Mouse (Mus musculus): ENCODE data around the gene Fermt2. TPM values are rescaled to one million over a fixed set of nuclear protein-coding genes. Genes with fewer than 3 reads are reported as not detected.
"Not testable (repeated sequence)": the region's sequence is repeated elsewhere in the genome, so short reads cannot be mapped to it uniquely, and the experiment has no call there.

The Fermt2 gene
- polyA plus RNA-seq, 1 experiment from 2014 or later: 229 TPM

- ATAC-seq (replicated peaks; ENCODE audit: extremely low read depth, insufficient read depth, low FRiP score): no peak
- H3K4me3 ChIP-seq (ENCODE audit: low read length): no peak overlapping the region
- no peak overlapping the region for H3K9ac ChIP-seq (ENCODE audit: low read length)
- H3K4me2 ChIP-seq (ENCODE audit: low read depth, low read length): no peak overlapping the region
- H3K4me1 ChIP-seq (ENCODE audit: control insufficient read depth, insufficient read depth, low read length): peaks cover 17% of the 10 kb centered on the region
- H3K36me3 ChIP-seq (ENCODE audit: control insufficient read depth, insufficient read depth): peaks cover 43% of the 10 kb centered on the region
- 42% methylated on average over 3 of the region's 3 CpGs for WGBS
- no peaks in the 10 kb centered on the region for H3K9me3 ChIP-seq (replicated peaks; ENCODE audit: control insufficient read depth, low read length)
- H3K27ac ChIP-seq (ENCODE audit: low read length): peak overlapping the region; percentile 33; the same call in 1 of the 2 replicates
- H3K27me3 ChIP-seq (ENCODE audit: control insufficient read depth, insufficient read depth, low read length): no peaks in the 10 kb centered on the region
These were observed 51.4 kb downstream of the Fermt2 start for GRCm38 (mm10) chr14:45478515-45478914.

DNA sequence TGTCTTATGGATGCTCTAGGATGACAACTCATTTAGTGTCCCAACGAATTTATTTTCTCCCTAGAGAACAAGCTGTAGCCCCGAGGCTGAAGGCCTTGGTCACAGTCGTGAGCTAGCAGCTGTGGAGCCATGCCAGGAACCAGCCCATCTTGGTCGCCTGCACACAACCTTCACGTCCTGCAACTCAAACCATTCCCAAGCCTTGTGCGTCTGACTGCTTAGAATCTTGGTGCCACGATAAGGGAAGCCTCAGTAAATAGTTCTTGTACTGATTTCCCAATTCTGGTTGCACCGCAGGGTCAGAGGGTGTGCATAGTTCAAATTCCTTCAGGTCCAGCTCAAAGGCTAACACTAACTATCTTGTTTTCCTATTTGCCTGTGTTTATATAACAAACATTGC, 52.3 kb downstream of the Fermt2 start:
- ATAC-seq (replicated peaks; ENCODE audit: extremely low read depth, insufficient read depth, low FRiP score): no peak
- Histone ChIP-seq H3K9me3 (replicated peaks; ENCODE audit: control insufficient read depth, low read length) (no peaks in the 10 kb centered on the region), H3K9ac (ENCODE audit: low read length) (no peak overlapping the region), H3K4me2 (ENCODE audit: low read depth, low read length) (no peak overlapping the region), H3K27ac (ENCODE audit: low read length) (peak overlapping the region; percentile 54; the same call in 1 of the 2 replicates), H3K36me3 (ENCODE audit: control insufficient read depth, insufficient read depth) (peaks cover 50% of the 10 kb centered on the region), H3K4me1 (ENCODE audit: control insufficient read depth, insufficient read depth, low read length) (peaks cover 17% of the 10 kb centered on the region), H3K4me3 (ENCODE audit: low read length) (no peak overlapping the region), H3K27me3 (ENCODE audit: control insufficient read depth, insufficient read depth, low read length) (no peaks in the 10 kb centered on the region)
- 17% methylated on average over 8 of the region's 8 CpGs for WGBS

DNA sequence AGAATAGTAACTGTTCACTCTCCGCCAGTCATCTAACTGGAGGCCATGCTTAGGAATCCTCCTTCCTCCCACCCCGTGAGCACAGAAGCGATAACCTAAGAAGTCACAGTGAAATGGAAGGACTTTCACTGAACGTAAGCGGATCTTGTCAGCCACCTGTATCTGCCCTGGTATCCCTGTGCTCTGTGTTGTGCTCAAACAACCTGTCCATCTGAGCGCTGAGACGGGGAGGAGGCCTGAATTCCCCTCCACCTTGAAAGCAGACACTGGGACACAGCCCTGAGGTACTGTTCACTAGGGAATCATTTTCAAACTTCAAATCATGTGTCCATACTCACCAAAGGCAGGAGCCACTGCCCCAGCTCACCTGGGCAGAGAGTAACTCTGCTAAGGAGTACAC, 52.9 kb downstream of the Fermt2 start:
- H3K4me1 ChIP-seq (ENCODE audit: control insufficient read depth, insufficient read depth, low read length): peaks cover 17% of the 10 kb centered on the region
- no peak overlapping the region for H3K4me2 ChIP-seq (ENCODE audit: low read depth, low read length)
- no peaks in the 10 kb centered on the region for H3K27me3 ChIP-seq (ENCODE audit: control insufficient read depth, insufficient read depth, low read length)
- H3K4me3 ChIP-seq (ENCODE audit: low read length): no peak overlapping the region
- no peak overlapping the region for H3K27ac ChIP-seq (ENCODE audit: low read length)
- ATAC-seq (replicated peaks; ENCODE audit: extremely low read depth, insufficient read depth, low FRiP score): no peak
- WGBS: 82% methylated on average over 7 of the region's 7 CpGs
- H3K9me3 ChIP-seq (replicated peaks; ENCODE audit: control insufficient read depth, low read length): no peaks in the 10 kb centered on the region
- no peak overlapping the region for H3K9ac ChIP-seq (ENCODE audit: low read length)
- H3K36me3 ChIP-seq (ENCODE audit: control insufficient read depth, insufficient read depth): peaks cover 53% of the 10 kb centered on the region

GRCm38 (mm10) chr14:45472536-45472935, 57.4 kb downstream of the Fermt2 start:
- H3K9me3 ChIP-seq (replicated peaks; ENCODE audit: control insufficient read depth, low read length): 0 out of 2 replicates have a peak, but pooled peaks cover 4% of the 10 kb centered on the region
- no peak overlapping the region for H3K9ac ChIP-seq (ENCODE audit: low read length)
- H3K4me3 ChIP-seq (ENCODE audit: low read length): no peak overlapping the region
- ATAC-seq (replicated peaks; ENCODE audit: extremely low read depth, insufficient read depth, low FRiP score): no peak
- no peak overlapping the region for H3K4me2 ChIP-seq (ENCODE audit: low read depth, low read length)
- H3K27ac ChIP-seq (ENCODE audit: low read length): no peak overlapping the region
- no peaks in the 10 kb centered on the region for H3K27me3 ChIP-seq (ENCODE audit: control insufficient read depth, insufficient read depth, low read length)
- H3K4me1 ChIP-seq (ENCODE audit: control insufficient read depth, insufficient read depth, low read length): peaks cover 6% of the 10 kb centered on the region
- 94% methylated on average over 10 of the region's 10 CpGs for WGBS
- peaks cover 63% of the 10 kb centered on the region for H3K36me3 ChIP-seq (ENCODE audit: control insufficient read depth, insufficient read depth)

GRCm38 (mm10) chr14:45469446-45469845, 60.5 kb downstream of the Fermt2 start:
- H3K27ac ChIP-seq (ENCODE audit: low read length): no peak overlapping the region
- WGBS: 88% methylated on average over 8 of the region's 8 CpGs
- no peak for ATAC-seq (replicated peaks; ENCODE audit: extremely low read depth, insufficient read depth, low FRiP score)
- no peak overlapping the region for H3K4me2 ChIP-seq (ENCODE audit: low read depth, low read length)
- H3K36me3 ChIP-seq (ENCODE audit: control insufficient read depth, insufficient read depth): peaks cover 74% of the 10 kb centered on the region
- H3K9me3 ChIP-seq (replicated peaks; ENCODE audit: control insufficient read depth, low read length): 0 out of 2 replicates have a peak, but pooled peaks cover 4% of the 10 kb centered on the region
- H3K27me3 ChIP-seq (ENCODE audit: control insufficient read depth, insufficient read depth, low read length): no peaks in the 10 kb centered on the region
- peaks cover 6% of the 10 kb centered on the region for H3K4me1 ChIP-seq (ENCODE audit: control insufficient read depth, insufficient read depth, low read length)
- H3K4me3 ChIP-seq (ENCODE audit: low read length): no peak overlapping the region
- H3K9ac ChIP-seq (ENCODE audit: low read length): no peak overlapping the region

GRCm38 (mm10) chr14:45466371-45466770, 63.5 kb downstream of the Fermt2 start:
- H3K4me1 ChIP-seq (ENCODE audit: control insufficient read depth, insufficient read depth, low read length): peaks cover 18% of the 10 kb centered on the region
- WGBS: 92% methylated on average over 7 of the region's 8 CpGs
- not testable (repeated sequence) for H3K9me3 ChIP-seq (replicated peaks; ENCODE audit: control insufficient read depth, low read length); H3K27ac ChIP-seq (ENCODE audit: low read length); H3K4me2 ChIP-seq (ENCODE audit: low read depth, low read length); H3K4me3 ChIP-seq (ENCODE audit: low read length); H3K9ac ChIP-seq (ENCODE audit: low read length); ATAC-seq (replicated peaks; ENCODE audit: extremely low read depth, insufficient read depth, low FRiP score); H3K27me3 ChIP-seq (ENCODE audit: control insufficient read depth, insufficient read depth, low read length)
- H3K36me3 ChIP-seq (ENCODE audit: control insufficient read depth, insufficient read depth): peaks cover 71% of the 10 kb centered on the region

GRCm38 (mm10) chr14:45464036-45465035, 65.6 kb downstream of the Fermt2 start:
- H3K4me1 ChIP-seq (ENCODE audit: control insufficient read depth, insufficient read depth, low read length): peaks cover 18% of the 10 kb centered on the region
- no peak for ATAC-seq (replicated peaks; ENCODE audit: extremely low read depth, insufficient read depth, low FRiP score)
- H3K9ac ChIP-seq (ENCODE audit: low read length): no peak overlapping the region; the same call in 1 of the 2 replicates
- no peak overlapping the region for H3K4me2 ChIP-seq (ENCODE audit: low read depth, low read length)
- peaks cover 69% of the 10 kb centered on the region for H3K36me3 ChIP-seq (ENCODE audit: control insufficient read depth, insufficient read depth)
- no peaks in the 10 kb centered on the region for H3K27me3 ChIP-seq (ENCODE audit: control insufficient read depth, insufficient read depth, low read length)
- H3K4me3 ChIP-seq (ENCODE audit: low read length): no peak overlapping the region
- H3K27ac ChIP-seq (ENCODE audit: low read length): peak overlapping the region; percentile 80
- 60% methylated on average over 19 of the region's 19 CpGs for WGBS
- H3K9me3 ChIP-seq (replicated peaks; ENCODE audit: control insufficient read depth, low read length): no peaks in the 10 kb centered on the region

GRCm38 (mm10) chr14:45463599-45463998, 66.3 kb downstream of the Fermt2 start:
- WGBS: 11% methylated on average over 10 of the region's 10 CpGs
- Histone ChIP-seq H3K4me2 (ENCODE audit: low read depth, low read length) (no peak overlapping the region), H3K9ac (ENCODE audit: low read length) (0 out of 2 replicates have a peak overlapping the region, but pooled peaks have one; percentile 8)

GRCm38 (mm10) chr14:45462875-45463475, 66.9 kb downstream of the Fermt2 start:
- 0 out of 2 replicates have a peak overlapping the region, but pooled peaks have one; percentile 8 for H3K9ac ChIP-seq (ENCODE audit: low read length)
- H3K27me3 ChIP-seq (ENCODE audit: control insufficient read depth, insufficient read depth, low read length): no peaks in the 10 kb centered on the region
- H3K4me1 ChIP-seq (ENCODE audit: control insufficient read depth, insufficient read depth, low read length): peaks cover 18% of the 10 kb centered on the region
- ATAC-seq (replicated peaks; ENCODE audit: extremely low read depth, insufficient read depth, low FRiP score): no peak
- WGBS: 70% methylated on average over 10 of the region's 10 CpGs
- no peaks in the 10 kb centered on the region for H3K9me3 ChIP-seq (replicated peaks; ENCODE audit: control insufficient read depth, low read length)
- peaks cover 70% of the 10 kb centered on the region for H3K36me3 ChIP-seq (ENCODE audit: control insufficient read depth, insufficient read depth)
- H3K27ac ChIP-seq (ENCODE audit: low read length): peak overlapping the region; percentile 80
- no peak overlapping the region for H3K4me3 ChIP-seq (ENCODE audit: low read length)
- no peak overlapping the region for H3K4me2 ChIP-seq (ENCODE audit: low read depth, low read length)

More at GRCm38 (mm10) chr14:45463599-45463998, 66.3 kb downstream of the Fermt2 start:
- no peak overlapping the region for H3K4me3 ChIP-seq (ENCODE audit: low read length)
- H3K36me3 ChIP-seq (ENCODE audit: control insufficient read depth, insufficient read depth): peaks cover 65% of the 10 kb centered on the region
- H3K4me1 ChIP-seq (ENCODE audit: control insufficient read depth, insufficient read depth, low read length): peaks cover 18% of the 10 kb centered on the region
- ATAC-seq (replicated peaks; ENCODE audit: extremely low read depth, insufficient read depth, low FRiP score): peak; percentile 86
- no peaks in the 10 kb centered on the region for H3K27me3 ChIP-seq (ENCODE audit: control insufficient read depth, insufficient read depth, low read length)
- H3K9me3 ChIP-seq (replicated peaks; ENCODE audit: control insufficient read depth, low read length): no peaks in the 10 kb centered on the region
- H3K27ac ChIP-seq (ENCODE audit: low read length): peak overlapping the region; percentile 80
